Mouse (Mus musculus): ENCODE data around the gene Xirp1. TPM values are rescaled to one million over a fixed set of nuclear protein-coding genes. Genes with fewer than 3 reads are reported as not detected.

Xirp1 gene
- total and polyA plus RNA-seq, 3 experiments: not detected

GRCm38 (mm10) chr9:119979749-119980148 lies 43.6 kb downstream of the Xirp1 start:
- DNase-seq (ENCODE audit: low read depth, low spot score): no peak
- TF ChIP-seq NELFE (IDR thresholded peaks at IDR 0.05; ENCODE audit: low read depth, low read length): no peak
- no peak for TF ChIP-seq SIN3A (IDR thresholded peaks at IDR 0.05; ENCODE audit: low read length)
- no peak for TF ChIP-seq TBP (IDR thresholded peaks at IDR 0.05; ENCODE audit: low read depth, low read length)
- TF ChIP-seq SMC3 (IDR thresholded peaks at IDR 0.05; ENCODE audit: low read depth, low read length): no peak
- Histone ChIP-seq H3K9ac (ENCODE audit: control insufficient read depth, low read depth, low read length, poor library complexity, severe bottlenecking) (no peak overlapping the region), H3K27me3 (ENCODE audit: control insufficient read depth in 1 of 2, insufficient read depth in 2 of 2, low read length in 2 of 2) (no peaks in the 10 kb centered on the region), H3K9me3 (replicated peaks; ENCODE audit: insufficient read depth, low read length) (no peaks in the 10 kb centered on the region), H3K4me1 (ENCODE audit: control insufficient read depth in 1 of 2, insufficient read depth in 2 of 2, low read length in 2 of 2) (peaks cover 11 to 25% of the 10 kb centered on the region in 2 experiments), H3K79me2 (ENCODE audit: control insufficient read depth, insufficient read depth, low read length, poor library complexity) (peaks cover 7% of the 10 kb centered on the region), H3K4me3 (ENCODE audit: control insufficient read depth in 1 of 2, insufficient read depth in 1 of 2, low read depth in 2 of 2, low read length in 2 of 2) (no peak overlapping the region), H3K36me3 (ENCODE audit: control insufficient read depth in 1 of 2, insufficient read depth in 2 of 2, low read length in 2 of 2) (peaks cover 4 to 18% of the 10 kb centered on the region in 2 experiments), H3K27ac (ENCODE audit: control insufficient read depth, low read depth, low read length) (no peak overlapping the region)

GRCm38 (mm10) chr9:119978811-119979441 lies 44.5 kb downstream of the Xirp1 start:
- H3K36me3 ChIP-seq (ENCODE audit: control insufficient read depth in 1 of 2, insufficient read depth in 2 of 2, low read length in 2 of 2): peaks cover 6 to 16% of the 10 kb centered on the region in 2 experiments
- no peak for TF ChIP-seq E2F4 (IDR thresholded peaks at IDR 0.05; ENCODE audit: borderline replicate concordance, low read depth, low read length)
- no peak for TF ChIP-seq NELFE (IDR thresholded peaks at IDR 0.05; ENCODE audit: low read depth, low read length)
- TF ChIP-seq MXI1 (IDR thresholded peaks at IDR 0.05; ENCODE audit: low read depth, low read length): no peak
- TF ChIP-seq CHD2 (IDR thresholded peaks at IDR 0.05; ENCODE audit: low read length): no peak
- TF ChIP-seq MYB (IDR thresholded peaks at IDR 0.05; ENCODE audit: low read depth, low read length): no peak
- TF ChIP-seq BHLHE40 (IDR thresholded peaks at IDR 0.05; ENCODE audit: borderline replicate concordance, low read depth, low read length): no peak
- TF ChIP-seq ZC3H11A (IDR thresholded peaks at IDR 0.05; ENCODE audit: low read depth, low read length): no peak
- TF ChIP-seq CHD1 (IDR thresholded peaks at IDR 0.05; ENCODE audit: low read depth, low read length): no peak
- no peak for TF ChIP-seq ZKSCAN1 (IDR thresholded peaks at IDR 0.05; ENCODE audit: low read depth, low read length)
- TF ChIP-seq GABPA (IDR thresholded peaks at IDR 0.05; ENCODE audit: low read depth, low read length): no peak
- no peak for TF ChIP-seq USF2 (IDR thresholded peaks at IDR 0.05; ENCODE audit: borderline replicate concordance in 1 of 2, insufficient read depth in 1 of 2, low read depth in 1 of 2, low read length in 2 of 2)
- TF ChIP-seq MYC (IDR thresholded peaks at IDR 0.05; ENCODE audit: low read depth, low read length): no peak
- no peak for TF ChIP-seq RCOR1 (IDR thresholded peaks at IDR 0.05; ENCODE audit: low read depth, low read length)
- H3K27me3 ChIP-seq (ENCODE audit: control insufficient read depth in 1 of 2, insufficient read depth in 2 of 2, low read length in 2 of 2): no peaks in the 10 kb centered on the region
- H3K79me2 ChIP-seq (ENCODE audit: control insufficient read depth, insufficient read depth, low read length, poor library complexity): peaks cover 7% of the 10 kb centered on the region
- H3K27ac ChIP-seq (ENCODE audit: control insufficient read depth, low read depth, low read length): no peak overlapping the region
- H3K9ac ChIP-seq (ENCODE audit: control insufficient read depth, low read depth, low read length, poor library complexity, severe bottlenecking): no peak overlapping the region
- H3K9me3 ChIP-seq (replicated peaks; ENCODE audit: insufficient read depth, low read length): no peaks in the 10 kb centered on the region
- H3K4me1 ChIP-seq (ENCODE audit: control insufficient read depth in 1 of 2, insufficient read depth in 2 of 2, low read length in 2 of 2): peaks cover 9 to 19% of the 10 kb centered on the region in 2 experiments
- no peak for DNase-seq (ENCODE audit: low read depth, low spot score)
- no peak overlapping the region for H3K4me3 ChIP-seq (ENCODE audit: control insufficient read depth in 1 of 2, insufficient read depth in 1 of 2, low read depth in 2 of 2, low read length in 2 of 2)
